Mouse (Mus musculus) neural tube, embryonic 10.5 days (tissue): ENCODE measurements at regions not wholly inside any gene's neighbourhood (a gene's known extent, or its start where the extent isn't known, plus 50 kb on each side); places are given as distances from the start of the nearest gene placed in this dataset.

Experiments used
- DNase-seq: peaks from one replicate; pipeline ENCODE4 v3.0.0-alpha.2; 2017; ENCODE audit warnings: low spot score; ENCODE audit errors: extremely low spot score

DNA sequence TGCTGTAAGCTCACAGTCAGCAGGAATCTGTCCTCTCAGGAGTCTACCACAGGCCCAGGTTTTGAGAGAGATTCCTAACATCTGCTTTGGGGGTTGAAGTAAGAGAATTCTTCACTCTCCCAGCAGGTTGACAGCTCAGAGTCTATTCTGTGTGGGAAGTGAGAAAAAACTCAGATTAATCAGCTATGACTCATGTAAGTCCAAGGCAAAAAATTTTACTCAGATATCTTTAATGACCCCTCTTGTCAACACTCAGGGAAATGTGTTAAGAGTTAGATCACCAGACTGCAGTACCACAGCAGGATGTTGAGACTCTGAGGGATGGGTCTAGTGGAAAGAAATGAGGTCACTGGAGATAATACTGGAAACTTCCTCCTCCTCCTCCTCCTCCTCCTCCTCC is 688.4 kb downstream of the Hs3st4 start:
- no peak for DNase-seq

- DNase-seq = no peak
These were observed 694.3 kb downstream of the Hs3st4 start for GRCm38 (mm10) chr7:124676854-124677515.

DNA sequence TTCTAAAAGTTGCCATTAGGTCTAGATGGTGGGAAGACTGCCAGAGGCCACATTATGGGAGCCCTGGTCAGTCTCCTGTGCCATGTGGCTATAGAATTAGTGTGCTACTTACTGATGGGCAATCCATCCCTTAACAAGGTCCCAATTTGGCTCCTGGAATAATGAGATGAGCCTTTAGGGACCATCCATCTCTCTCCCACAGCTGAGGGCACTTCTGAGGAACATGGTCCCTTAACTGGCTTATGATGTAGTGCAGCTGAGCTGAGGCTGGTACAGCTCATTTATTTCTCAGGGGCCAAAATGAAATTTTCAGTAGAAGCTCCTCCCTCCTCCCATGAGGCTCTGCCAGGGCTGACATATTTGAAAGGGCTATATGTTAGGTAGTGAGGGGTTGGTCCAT is 697.9 kb downstream of the Hs3st4 start:
- DNase-seq = no peak

GRCm38 (mm10) chr7:124681212-124681611 is 698.5 kb downstream of the Hs3st4 start:
- DNase-seq = no peak

- no peak for DNase-seq
These were observed 699.2 kb downstream of the Hs3st4 start for GRCm38 (mm10) chr7:124681820-124682219.

- DNase-seq = no peak
These were observed 702.8 kb downstream of the Hs3st4 start for GRCm38 (mm10) chr7:124685424-124685823.

DNA sequence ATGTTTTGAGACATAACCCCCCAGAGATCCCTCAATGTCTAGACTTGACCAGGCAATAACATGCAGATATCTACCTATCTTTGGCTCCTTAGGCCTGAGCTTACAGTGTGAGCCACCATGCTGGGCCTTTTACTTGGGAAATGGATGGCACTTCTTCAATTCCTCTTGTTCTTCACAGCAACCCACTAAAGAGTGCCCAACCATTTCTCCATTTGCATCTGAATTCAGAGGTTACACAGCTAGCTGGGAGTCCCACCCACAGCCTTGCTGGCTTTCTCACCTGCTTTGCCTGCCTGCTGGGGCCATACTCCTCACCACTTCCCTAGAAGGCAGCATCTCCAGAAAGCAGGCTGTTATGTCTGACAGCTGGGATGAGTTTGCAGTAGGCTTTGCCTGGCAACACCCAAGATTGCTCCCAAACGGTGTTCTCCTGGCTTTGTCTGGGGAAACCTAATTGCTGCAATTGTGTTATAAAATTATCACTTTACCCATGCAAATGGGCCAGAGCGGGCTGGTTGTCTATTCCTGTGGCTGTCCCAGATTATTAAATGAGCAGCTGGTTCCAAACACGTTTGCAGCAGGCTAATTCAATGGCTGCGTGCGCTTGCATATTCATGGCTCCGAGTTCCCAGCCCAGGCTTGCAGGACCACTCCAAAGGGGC is 721.6 kb downstream of the Hs3st4 start:
- DNase-seq = no peak

- DNase-seq = no peak
These were observed 724.5 kb downstream of the Hs3st4 start for GRCm38 (mm10) chr7:124707143-124707542.

DNA sequence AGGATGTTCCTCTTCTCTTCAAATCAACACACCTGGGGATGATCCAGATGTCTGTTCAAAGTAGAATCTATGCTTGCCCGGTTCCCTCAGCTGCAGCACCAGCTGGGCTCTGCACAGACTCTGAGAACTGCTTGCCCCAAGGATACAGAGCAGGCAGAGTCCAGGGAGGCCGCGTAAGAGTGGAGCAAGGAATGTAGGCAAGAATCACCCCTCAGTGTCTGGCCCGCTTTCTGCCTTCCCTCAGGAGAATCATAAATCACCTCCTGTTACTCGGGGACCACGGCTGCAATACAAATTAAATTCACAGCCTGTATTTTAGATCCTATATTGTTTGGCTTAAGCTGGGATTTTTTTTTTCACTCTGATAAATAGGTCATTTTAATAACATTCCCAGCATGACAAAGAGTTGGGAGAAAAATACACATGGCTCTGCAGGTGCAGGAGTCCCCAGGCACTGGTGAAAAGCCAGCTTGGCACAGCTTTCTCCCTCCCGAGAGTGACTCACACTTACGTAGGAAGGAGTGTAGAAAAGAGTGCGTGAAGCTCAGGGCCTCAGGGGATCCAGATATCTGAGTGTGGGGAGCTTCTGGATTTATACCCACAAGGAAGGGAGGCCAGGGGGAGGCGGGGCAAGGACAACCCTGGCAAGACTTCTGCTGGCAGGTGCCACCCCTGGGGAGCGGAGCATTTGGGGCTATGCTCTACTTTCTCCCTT is 726.3 kb downstream of the Hs3st4 start:
- DNase-seq = no peak

GRCm38 (mm10) chr7:124720927-124721326 is 723.5 kb upstream of the Kdm8 start:
- DNase-seq = no peak

DNA sequence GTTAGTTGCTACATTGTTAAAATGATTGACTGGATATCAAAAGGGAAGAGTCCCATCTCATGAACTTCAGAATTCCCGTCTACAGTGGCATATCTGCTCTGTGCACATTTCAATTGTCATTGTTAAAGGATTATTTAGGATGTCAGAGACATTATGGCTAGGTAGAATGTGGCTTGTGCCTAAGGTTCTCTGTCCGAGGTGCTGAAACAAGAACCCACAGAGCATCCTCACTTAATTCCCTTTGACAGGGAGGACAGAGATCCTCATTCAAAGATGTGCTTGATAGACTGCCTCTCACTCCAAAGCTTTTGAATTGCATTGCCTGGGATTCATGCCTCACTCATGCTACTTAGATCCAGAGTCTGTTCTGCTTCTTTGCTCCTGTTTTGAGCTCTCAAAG is 702.4 kb upstream of the Kdm8 start:
- no peak for DNase-seq

- DNase-seq = no peak
These were observed 698.2 kb upstream of the Kdm8 start for GRCm38 (mm10) chr7:124746321-124746720.

GRCm38 (mm10) chr7:124748396-124748795 is 696.1 kb upstream of the Kdm8 start:
- DNase-seq = no peak

GRCm38 (mm10) chr7:124759084-124759483 is 685.4 kb upstream of the Kdm8 start:
- no peak for DNase-seq

DNA sequence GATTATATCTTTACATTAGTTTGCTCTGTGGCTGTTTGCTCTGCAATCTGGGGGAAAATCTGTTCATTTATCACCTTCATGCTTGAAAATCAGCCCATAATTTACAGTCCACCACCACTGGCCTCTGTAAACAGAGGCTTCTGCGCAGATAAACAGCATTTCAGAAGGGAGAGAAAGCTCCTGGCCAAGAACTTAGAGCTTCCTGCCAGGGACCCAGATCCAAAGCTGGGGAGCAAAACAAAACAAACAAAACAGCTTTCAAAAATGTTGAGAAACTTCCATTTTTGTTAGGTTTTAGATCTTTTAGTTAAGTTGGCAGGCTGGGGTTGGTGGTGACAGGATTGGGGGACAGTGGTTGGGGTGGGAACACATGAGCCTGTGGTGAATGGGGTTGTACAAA is 666.7 kb upstream of the Kdm8 start:
- DNase-seq = no peak

DNA sequence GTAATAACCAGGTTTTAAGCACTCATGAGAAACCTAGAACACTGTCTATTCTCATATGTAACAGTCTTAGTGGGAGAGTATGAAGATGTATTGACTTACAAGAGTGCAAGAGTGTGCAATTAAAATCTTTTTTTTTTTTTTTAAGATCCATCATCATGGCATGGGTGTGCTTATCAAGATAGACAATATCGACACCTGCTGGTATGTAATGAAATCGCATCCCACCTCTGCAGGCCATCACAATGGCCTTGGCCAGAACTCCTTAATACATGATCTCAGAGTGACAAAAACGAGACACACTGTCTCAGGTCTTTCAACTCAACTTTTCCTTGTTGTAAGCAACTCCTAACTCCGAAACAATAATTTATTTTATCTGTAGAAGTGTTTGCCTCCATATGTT is 661.7 kb upstream of the Kdm8 start:
- no peak for DNase-seq

DNA sequence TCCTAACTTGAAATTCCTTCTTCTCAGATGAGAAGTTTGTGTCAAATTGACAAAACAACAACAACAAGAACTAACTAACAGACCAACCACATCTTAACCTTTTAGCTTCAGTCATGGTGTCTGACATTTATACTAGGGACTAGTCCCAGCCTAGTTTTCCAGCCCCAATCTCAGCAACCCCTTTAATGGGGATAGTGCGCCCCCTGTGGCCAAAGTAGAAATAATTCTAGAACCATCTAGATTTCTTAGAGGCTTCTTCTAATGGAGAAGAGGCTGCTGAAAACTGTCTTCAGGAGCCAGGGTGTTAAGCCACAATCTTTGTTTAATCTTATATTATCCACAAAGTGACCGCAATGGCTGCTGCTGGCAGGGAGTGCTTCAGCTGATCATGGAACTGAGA is 659.5 kb upstream of the Kdm8 start:
- no peak for DNase-seq

GRCm38 (mm10) chr7:124785896-124786295 is 658.6 kb upstream of the Kdm8 start:
- no peak for DNase-seq

GRCm38 (mm10) chr7:124788781-124789180 is 655.7 kb upstream of the Kdm8 start:
- DNase-seq = no peak

DNA sequence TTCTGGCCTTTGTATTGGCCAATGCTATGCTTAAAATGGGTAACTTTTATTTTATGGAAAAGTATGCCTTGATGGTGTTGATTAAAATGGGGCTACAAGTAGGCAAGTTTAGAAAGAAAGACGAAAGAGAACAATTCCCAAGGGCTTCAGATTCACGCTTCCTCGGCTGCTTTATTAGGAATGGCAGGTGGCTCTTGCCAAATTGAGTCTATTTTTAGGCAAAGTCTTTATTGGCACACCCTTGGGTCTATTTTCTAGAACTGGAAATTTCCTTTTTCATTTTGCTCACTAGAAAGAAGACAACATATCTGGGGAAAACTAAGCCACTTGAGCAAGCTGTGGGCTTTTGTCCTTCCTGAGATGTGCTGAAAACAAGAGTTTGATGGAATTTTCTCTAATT is 641.4 kb upstream of the Kdm8 start:
- DNase-seq = no peak

DNA sequence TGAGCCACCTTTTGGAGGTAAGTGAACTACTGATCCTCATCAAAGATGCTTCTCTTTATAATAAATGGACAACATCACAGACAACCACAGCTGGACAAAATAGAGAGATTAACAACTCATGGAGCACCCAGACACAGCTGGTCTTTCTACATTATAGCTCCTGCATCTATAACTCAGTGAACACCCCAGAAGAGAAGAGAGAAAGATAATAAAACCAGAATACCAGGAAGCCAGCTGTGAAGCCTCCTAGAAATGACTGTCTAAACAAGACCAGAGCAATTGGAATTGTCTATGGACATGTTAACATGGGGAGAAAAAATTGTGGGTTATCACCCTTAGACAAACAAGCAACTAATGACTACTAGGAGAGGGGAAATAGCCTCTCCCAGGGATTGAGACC is 609.8 kb upstream of the Kdm8 start:
- DNase-seq = no peak

- no peak for DNase-seq
These were observed 607.9 kb upstream of the Kdm8 start for GRCm38 (mm10) chr7:124836531-124836930.

GRCm38 (mm10) chr7:124855056-124855455 is 589.4 kb upstream of the Kdm8 start:
- no peak for DNase-seq
